Mouse (Mus musculus): ENCODE data around the gene Gm44502. TPM values are rescaled to one million over a fixed set of nuclear protein-coding genes. Genes with fewer than 3 reads are reported as not detected.

Gm44502 gene
- 1 to 10 TPM in 1 of 2 experiments, not detected in 1; 1.5 TPM for total RNA-seq (2021)
- long read RNA-seq, experiment 1, partial matches to known transcripts = 17 of 17 reads
- long read RNA-seq, experiment 1, other reads (novel, unspliced or antisense) = 0 of 17 reads
- long read RNA-seq, experiment 2, partial matches to known transcripts = 18 of 18 reads
- long read RNA-seq, experiment 2, other reads (novel, unspliced or antisense) = 0 of 18 reads

DNA sequence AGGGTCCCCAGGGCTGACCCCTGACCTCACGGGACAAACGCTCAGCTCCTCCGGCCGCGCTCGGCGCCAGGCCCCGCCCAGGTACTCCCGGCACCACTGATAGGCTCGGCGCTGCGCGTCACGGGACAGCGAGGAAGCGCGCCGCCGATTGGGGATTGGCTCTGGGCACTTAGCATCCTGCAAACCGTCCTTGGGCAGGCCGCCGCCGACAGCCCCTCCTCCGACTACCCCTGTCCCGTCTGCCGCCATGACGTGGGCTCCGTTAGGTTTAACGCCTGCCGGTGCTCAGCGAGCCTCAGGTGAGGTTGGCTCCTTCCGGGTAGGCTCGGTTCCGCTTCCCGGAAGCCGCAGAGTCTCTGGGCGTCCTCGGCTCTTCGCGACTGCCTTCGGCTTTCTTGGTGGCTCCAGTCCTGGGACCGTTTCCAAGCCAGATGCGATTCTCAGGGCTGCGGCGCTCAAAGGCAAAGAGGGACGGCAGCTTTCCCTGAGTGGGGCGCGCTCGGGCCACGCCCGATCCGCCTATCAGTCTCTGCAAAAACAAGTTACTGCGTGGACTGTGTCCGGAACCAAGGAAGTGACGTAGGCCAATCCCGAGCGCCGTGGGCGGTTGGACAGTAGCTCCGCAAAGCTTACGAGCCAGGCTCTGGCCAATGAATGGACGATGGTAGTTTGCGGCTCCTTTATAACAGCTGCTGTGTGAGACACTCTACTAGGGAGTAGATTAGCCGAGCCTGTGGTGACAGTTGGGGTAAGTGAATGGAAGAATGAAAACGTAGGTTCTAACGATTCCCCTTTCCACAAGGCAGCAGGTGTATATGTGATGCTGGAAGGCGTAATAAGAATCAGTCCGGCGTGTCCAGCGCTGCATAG is at the start of gene Gm44502, which contains the start of the genes C730034F03Rik and Chkb:
Gm44502 (minus strand) TSS at position 345 of the 870 bp plus-strand sequence.
C730034F03Rik (plus strand) TSS at position 238 of the 870 bp plus-strand sequence.
Chkb (minus strand) TSS at position 557 of the 870 bp plus-strand sequence.
- peak; percentile 86 to 87 for DNase-seq
- intact Hi-C loops (cut with DNase I) = loop anchor here (5.0 kb wide), 1 partner anchor 57 kb away; the partner anchor contains the start of gene Sco2

DNA sequence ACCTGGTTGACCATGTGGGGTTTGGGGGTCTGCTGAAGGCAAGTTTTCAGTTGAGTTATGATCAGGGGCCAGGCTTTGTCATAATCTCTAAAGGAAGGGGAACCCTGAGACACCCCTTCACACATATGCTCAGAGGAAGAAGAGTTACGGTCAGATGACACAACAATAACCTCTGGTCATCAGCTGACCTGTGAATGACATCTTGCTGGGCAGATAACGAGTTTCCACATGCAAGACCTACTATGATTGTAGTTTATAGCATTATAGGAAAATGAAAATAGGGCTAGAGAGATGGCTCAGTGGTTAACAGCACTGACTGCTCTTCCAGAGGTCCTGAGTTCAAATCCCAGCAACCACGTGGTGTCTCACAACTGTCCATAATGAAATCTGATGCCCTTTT is 49.1 kb upstream of the Gm44502 start:
- intact Hi-C loops (cut with DNase I) = no loop called here
- DNase-seq = no peak

DNA sequence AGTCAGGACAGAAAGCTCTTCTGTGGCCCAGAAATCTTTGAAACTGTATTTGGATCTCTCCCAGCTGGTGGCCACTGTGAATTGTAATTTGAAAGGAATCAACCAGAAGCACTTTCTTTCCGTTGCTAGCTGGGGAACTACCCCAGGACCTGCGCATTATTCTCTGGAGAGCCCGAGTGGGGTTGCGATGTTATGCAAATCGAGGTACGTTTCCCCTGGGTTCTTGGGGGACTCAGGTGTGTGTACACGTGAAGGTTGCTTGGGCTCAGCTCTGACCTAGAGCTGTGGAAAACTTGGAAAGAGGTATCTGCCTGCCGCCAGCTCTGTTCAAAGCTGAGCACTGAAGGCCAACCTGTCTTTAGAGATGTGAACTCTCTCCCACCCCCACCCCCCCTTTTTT is 48.3 kb upstream of the Gm44502 start:
- DNase-seq = no peak

DNA sequence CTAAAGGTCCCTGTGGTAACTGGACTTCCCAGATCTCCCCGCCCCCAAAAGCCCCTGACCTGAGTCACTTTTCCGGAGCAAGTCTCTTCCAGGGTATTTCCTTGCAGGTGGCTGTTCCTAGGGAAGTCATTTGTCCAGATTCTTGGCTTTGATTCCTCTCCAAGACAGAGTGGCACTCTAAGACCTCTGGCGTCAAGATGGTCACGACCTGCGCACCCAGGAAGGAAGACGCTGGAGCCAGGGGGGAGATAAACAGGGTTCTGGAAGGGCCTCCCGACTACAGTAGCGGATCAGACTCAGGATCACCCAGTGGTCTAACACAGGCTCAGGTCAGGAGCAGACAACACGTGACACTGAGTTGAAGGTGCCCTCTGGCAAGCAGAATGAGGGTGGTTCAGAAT is 47.6 kb upstream of the Gm44502 start, which contains the start of gene Arsa:
Arsa (minus strand) TSS at position 335 of the 401 bp plus-strand sequence.
- no peak for DNase-seq
- intact Hi-C loops (cut with DNase I) = no loop called here

More for the DNA sequence above, 48.3 kb upstream of the Gm44502 start:
- intact Hi-C loops (cut with DNase I) = no loop called here

DNA sequence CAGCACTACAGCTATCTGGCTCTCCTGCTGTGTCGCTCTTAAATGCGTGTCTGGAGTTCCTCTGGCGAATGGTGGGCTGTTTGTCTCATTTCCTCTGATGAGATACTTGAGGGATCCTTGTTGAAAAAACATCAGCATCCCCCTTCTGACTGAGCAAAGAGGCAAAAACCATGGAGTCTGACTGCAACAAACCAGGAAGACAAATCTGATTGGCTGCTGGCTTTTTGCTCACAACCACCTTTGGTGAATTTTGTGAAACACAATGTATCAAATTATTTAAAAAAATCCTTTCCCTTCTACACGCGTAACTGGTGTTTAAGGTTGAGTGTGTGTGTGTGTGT is 46.9 kb upstream of the Gm44502 start:
- intact Hi-C loops (cut with DNase I) = no loop called here

DNA sequence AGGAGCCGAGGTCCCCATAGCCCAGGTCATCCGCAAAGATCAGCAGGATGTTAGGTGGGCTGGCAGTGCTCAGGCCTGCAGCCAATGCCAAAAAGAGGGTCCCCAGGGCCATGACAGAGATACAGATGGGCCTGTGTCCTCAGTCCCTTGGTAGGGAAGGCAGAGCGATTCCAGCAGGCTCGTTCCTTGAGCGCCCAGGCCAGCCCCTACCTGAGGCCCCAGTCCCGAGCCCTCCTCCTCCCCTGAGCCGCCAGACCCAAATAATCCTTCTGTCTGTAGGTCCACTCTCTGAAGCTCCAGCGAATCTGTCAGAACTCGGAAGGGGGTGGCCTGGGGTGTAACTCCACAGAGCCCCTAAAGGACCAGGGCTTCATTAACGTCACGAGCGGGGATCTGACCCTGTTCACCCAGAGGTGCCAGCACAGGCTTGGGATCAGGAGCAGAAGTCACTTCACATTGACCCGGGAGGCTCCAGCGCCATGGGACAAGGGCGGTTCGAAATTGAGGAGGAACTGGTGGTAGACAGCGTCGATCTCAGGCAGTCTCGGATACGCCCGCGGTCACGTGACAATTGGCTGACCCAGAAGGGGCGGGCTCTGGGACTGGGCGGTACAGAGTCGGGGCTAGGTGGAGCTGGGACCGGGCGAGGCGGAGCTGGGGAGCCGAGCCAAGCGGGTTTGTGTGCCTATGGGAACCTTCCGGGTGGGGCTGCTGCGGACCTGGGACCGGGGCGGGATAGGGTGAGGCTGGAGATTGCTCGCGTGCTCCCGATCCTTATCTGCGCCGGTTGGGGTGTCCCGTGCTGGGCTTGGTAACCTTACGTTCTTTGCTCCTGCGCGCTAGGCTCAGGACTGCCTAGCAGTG is 46.3 kb upstream of the Gm44502 start:
- peak; percentile 91 to 93 for DNase-seq
- intact Hi-C loops (cut with DNase I) = no loop called here

More for the DNA sequence above, 46.9 kb upstream of the Gm44502 start:
- DNase-seq = no peak

DNA sequence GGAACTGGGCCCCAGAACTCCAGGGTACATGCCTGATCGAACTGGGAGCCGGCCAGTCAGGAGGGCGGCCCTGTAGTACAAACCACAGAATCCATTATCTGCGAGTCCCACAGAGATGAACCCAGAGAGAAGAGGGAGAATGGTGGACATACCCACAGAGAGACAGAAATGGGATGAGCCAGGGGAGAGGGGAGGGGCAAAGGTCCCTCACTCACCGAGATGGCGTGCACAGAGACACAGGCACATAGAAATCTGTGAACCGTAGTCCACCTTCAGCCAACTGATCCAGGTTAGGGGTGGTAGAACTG is 45.8 kb upstream of the Gm44502 start:
- no peak for DNase-seq
- intact Hi-C loops (cut with DNase I) = no loop called here

DNA sequence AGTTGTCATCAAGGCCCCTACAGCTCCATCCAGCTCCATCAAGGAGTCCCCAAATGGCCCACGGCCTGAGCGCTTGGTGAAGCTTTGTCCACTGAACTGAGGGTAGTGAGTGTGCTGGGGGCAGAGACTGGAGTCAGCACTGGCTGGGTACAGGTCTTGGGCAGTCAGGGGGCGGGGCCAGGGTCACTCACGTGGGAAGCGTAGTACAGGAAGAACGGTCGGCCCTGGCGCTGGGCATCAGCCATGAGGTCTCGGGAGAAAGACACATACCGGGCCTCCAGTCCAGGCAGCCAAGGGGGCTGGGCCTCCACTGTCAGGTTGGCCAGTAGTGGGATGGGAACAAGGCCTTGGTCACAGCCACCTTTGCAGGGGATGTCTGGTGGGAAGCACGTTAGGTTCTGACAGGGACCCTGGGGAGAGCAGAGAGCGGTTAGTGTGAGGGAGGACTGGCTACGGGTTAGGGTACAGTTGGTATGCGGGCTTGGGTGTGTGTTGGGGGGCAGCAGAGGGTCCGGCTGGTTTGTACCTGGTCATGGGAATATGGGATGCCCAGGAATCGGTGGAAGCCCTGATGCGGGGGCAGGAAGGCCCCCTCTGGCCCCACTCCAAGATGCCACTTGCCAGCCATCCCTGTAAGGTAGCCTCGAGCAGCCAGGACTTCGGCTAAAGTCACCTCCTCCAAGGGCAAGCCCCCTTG is 45.2 kb upstream of the Gm44502 start:
- intact Hi-C loops (cut with DNase I) = no loop called here
- DNase-seq = no peak

DNA sequence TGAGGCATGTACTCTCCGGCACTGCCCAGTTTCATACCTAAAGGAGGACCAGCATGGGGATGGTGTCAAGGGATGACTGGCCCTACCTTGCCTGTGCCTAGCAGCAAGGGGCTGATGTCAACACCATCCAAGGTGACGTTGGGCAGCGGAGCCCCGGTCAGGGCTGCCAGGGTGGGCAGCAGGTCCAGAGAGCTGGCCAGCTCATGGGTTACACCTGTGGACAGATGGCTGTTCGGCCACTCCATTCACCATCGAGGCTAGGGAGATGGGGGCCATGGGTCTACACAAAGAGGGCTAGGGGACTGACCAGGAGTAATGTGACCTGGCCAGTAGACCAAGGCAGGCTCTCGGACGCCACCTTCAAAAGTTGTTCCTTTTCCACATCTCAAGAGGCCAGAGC is 44.4 kb upstream of the Gm44502 start:
- intact Hi-C loops (cut with DNase I) = no loop called here
- DNase-seq = no peak

DNA sequence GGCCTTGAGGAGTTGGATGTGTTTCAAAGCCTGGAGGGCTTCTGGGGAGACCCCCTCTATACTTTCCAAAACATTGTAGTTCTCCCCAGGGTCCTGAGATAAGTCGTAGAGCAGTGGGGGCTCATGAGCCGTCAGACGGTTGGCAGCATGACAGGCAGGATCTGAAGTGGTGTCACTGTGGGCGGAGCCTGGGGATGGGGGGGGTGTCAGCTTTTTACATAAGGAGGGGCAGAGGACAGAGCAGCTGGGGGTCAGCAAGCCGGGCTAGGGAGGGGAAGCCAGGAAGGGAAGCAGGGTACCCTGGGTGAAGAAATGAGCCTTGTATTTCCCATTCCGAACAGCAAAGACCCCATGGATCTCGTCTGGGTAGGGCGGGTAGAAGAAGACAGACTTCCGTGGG is 43.9 kb upstream of the Gm44502 start:
- intact Hi-C loops (cut with DNase I) = no loop called here
- no peak for DNase-seq

DNA sequence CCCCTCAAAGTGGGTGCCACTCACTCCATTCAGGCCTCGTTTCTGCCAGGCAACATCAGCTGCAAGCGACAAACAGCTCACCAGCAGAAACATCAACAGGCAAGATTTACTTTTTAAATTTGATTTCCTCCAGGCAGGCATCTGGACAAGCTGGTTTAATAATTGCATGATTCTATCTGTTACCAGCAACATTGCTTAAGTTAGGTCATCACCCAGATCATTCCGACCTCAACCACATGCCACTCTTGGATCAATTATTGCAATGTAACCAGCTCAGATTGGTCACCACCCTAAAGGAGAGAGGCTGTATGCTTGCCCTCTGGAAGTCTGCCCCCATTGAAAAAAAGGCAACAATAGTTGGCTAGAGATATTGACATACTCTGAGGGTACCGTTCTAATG is 42.0 kb upstream of the Gm44502 start:
- no peak for DNase-seq
- intact Hi-C loops (cut with DNase I) = no loop called here

DNA sequence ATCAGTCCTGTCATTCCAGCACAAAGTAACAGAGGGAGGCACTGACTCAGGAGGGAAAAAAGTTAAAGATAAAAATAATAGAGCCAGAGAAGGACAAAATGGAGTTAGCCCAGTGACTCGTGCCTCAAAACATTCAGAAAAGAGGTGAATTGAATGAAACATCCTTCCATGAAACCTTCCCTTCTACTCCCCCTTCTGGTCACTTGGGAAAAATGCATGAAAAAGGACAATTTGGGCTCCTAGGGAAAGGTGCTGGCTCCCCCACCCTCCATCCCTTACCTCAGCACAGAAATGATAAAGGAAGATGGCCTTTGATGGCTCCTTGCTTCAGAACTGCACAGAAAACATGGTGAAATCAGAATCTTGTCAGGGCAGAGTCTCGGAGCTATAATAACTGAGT is 39.1 kb upstream of the Gm44502 start:
- no peak for DNase-seq
- intact Hi-C loops (cut with DNase I) = no loop called here

DNA sequence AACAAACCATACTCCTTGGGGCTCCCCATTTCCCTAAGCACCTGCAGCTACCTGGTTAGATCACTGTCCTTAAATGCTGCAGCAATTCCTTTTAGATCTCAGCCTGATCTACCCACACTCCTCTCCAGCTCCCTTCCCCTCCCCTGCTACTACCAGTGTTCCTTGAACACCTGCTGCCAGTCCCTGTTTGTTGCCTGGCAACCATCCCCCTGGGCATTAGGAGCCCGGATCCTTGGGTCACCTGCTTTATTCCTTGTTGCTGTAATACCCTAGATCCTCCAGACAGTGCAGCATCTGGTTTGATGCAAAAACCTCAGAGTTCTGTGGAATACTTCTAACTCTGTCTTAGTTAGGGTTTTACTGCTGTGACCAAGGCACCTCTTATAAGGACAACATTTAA is 35.6 kb upstream of the Gm44502 start:
- DNase-seq = no peak
- intact Hi-C loops (cut with DNase I) = no loop called here

DNA sequence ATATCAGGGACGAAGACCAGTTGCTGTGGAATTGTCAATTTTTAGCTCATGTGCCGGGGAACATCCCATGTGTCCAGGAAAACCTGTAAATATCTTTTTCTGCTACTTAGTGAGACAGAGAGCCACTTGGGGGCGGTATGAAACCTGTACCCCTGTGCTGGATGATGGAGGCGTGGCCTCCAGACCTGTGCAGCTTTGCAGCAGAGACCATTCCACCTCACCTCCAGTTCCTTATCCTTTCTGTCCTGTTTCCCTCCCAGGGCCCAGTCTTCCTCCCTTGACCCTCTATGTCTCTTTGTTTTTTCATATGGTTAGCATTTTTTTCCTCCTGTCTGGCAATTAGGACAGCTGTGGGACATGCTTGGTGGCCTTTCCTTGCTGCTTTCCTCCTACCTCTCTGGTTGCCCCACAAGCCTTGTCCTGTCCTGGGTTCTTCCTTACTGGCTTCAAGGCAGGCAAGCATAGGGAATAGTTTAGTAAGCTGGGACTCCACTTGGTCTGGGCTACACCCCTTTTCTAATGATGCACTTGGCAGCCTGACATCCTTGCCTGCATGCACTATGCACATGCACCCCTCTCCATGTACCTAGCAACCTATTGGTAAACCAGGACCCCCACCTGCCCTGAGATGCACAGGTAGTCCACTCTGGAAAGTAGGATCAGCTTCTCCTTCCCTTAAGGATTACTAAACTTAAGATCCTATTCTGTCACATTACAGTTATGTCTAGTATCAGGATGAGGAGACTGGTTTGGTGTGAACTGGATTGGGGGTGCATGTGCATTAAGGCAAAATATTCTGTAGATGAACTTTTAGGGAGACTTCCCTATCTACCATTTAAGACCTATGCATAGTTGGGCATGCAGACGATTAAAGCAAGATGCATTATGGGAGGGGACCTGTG is 34.1 kb upstream of the Gm44502 start:
- DNase-seq = no peak
- intact Hi-C loops (cut with DNase I) = no loop called here

DNA sequence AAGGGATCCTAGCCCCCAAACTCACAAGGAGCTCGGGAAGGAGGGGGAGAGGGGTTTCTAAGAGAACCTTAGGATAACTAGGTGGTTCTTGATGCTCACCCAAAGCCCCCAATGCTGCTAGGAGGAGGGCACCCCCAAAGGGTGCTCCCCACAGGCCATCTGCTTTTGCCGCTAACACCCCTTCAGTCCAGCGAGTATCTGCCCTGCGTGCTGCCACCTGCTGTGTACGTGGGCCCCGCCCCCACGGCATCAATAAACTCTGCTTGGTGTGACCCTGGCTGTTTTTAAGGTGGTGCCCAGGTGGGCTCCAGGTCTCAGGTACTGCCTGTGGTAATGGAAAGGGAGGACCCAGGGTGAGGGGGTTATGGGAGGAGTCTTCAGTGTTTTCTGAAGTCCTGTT is 32.7 kb upstream of the Gm44502 start:
- no peak for DNase-seq
- intact Hi-C loops (cut with DNase I) = no loop called here

DNA sequence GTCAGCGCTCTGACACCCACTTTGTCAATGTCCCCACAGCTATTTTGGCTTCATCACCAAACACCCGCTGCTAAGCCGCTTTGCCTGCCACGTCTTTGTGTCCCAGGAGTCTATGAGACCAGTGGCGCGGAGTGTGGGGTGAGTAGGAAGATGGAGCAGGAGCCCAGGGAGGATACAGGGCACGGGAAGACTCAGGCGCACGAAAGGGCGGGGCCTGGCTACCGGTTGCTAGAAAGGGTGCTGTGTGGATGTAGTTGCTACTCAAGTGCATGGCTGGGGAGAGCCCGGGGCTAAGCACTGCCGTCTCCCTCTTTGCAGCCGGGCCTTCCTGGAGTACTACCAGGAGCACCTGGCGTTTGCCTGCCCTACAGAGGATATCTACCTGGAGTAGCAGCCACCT is 31.8 kb upstream of the Gm44502 start:
- intact Hi-C loops (cut with DNase I) = no loop called here
- no peak for DNase-seq

DNA sequence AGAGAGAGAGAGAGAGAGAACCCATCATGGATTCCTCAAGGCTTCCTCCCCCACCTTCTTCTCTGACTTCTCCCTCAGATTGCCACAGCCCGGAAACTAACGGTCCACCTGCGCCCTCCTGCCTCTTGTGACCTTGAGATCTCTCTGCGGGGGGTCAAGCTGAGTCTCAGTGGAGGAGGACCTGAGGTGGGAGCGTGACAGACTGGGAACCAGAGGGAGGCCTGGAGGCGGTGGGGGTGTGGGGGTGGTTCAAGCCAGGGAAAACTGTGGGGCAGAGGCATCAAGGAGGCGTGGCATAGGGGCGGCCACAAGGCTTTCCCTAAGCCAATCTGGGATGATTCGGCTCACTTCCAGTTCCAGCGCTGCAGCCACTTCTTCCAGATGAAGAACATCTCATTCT is 30.8 kb upstream of the Gm44502 start:
- intact Hi-C loops (cut with DNase I) = no loop called here
- no peak for DNase-seq

DNA sequence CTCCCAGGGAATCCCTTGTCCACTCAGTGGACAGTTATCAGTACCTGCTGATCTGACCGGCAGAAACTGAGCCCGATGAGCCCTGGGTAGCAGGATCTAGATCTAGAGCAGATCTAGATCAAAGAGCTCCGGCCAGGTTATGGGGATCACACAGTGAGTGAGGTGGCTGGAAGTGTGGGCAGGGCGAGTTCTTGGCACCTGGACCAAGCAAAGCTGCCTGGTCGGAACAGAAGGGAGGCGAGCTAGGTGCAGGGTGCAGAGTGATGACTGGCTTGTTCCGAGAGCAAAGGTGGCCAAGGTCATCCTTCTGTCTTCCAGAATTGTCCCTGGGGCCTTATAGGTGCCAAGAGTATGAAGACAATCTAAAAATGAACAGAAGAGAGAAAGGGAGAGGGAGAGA is 30.3 kb upstream of the Gm44502 start:
- intact Hi-C loops (cut with DNase I) = no loop called here

DNA sequence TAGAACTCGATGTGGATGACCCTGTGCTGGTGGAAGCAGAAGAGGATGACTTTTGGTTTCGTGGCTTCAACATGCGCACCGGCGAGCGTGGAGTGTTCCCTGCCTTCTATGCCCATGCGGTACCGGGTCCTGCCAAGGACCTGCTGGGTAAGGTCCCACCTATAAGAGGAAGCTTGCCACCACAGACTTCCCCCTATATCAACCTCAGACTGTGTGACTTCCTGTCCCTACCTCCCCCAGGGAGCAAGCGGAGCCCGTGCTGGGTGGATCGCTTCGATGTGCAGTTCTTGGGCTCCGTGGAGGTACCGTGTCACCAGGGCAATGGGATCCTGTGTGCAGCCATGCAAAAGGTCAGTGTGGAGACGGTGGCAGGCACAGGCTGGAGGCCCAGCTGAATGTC is 29.4 kb upstream of the Gm44502 start:
- intact Hi-C loops (cut with DNase I) = no loop called here
- no peak for DNase-seq

More for the DNA sequence above, 30.3 kb upstream of the Gm44502 start:
- DNase-seq = no peak
